Mouse (Mus musculus): ENCODE measurements at regions not wholly inside any gene's neighbourhood (a gene's known extent, or its start where the extent isn't known, plus 50 kb on each side); places are given as distances from the start of the nearest gene placed in this dataset.

GRCm38 (mm10) chr6:98830191-98830590 is 487.6 kb upstream of the Gm765 start:
- TF ChIP-seq CTCF (IDR thresholded peaks at IDR 0.05) (no peak), EP300 (IDR thresholded peaks at IDR 0.05) (no peak)

All from lung, postnatal 0 days (tissue).